ENCODE assay signal across 11 mouse cellular contexts in genomic region chrX:42398836-42399235, GRCm38 (mm10).
DNase-seq lines count a peak whose midpoint lies in the region; ATAC-seq and TF ChIP-seq lines count a peak whose summit lies in the region.
"Had no signal": no experiment of that assay in that cellular context is flagged by ENCODE, and none has a peak within 500 bp of the region (broad histone marks: within the 10 kb centered on the region; RNA-seq: fewer than 3 reads in every experiment).

No protein-coding gene starts in this region.

- peak; percentile 89 for DNase-seq in heart, adult 11 months
- no peak for DNase-seq in heart, postnatal 25 days (ENCODE audit: low spot score)
- no peak for DNase-seq in stomach, postnatal 0 days (ENCODE audit: low spot score)
- DNase-seq in frontal cortex, postnatal 36 days (ENCODE audit: low spot score in 2 of 2), result no peak
- DNase-seq: retina, postnatal 1 day had no signal

- H3K9me3 ChIP-seq in stomach, embryonic 14.5 days (ENCODE audit: control insufficient read depth, low read depth, low read length), result no peaks in the 10 kb centered on the region
- H3K9me3 ChIP-seq in stomach, postnatal 0 days (ENCODE audit: control insufficient read depth, low read length), result no peaks in the 10 kb centered on the region
- no peaks in the 10 kb centered on the region for H3K9me3 ChIP-seq in intestine, embryonic 16.5 days (ENCODE audit: control insufficient read depth, low read length)
- H3K9me3 ChIP-seq in stomach, embryonic 16.5 days (replicated peaks; ENCODE audit: control insufficient read depth, low read length), result no peaks in the 10 kb centered on the region
- H3K9me3 ChIP-seq in midbrain, embryonic 13.5 days, result no peaks in the 10 kb centered on the region

- no peak for TF ChIP-seq CTCF in stomach, postnatal 0 days (IDR thresholded peaks at IDR 0.05; ENCODE audit: low read depth)

- no peak overlapping the region for H3K9ac ChIP-seq in stomach, embryonic 14.5 days (replicated peaks; ENCODE audit: low read depth, low read length)
- H3K9ac ChIP-seq in stomach, postnatal 0 days (ENCODE audit: low read length), result no peak overlapping the region
- H3K9ac ChIP-seq in intestine, embryonic 16.5 days (ENCODE audit: low read depth, low read length), result no peak overlapping the region
- H3K9ac ChIP-seq in stomach, embryonic 16.5 days (ENCODE audit: low read length), result no peak overlapping the region
- H3K9ac ChIP-seq in midbrain, embryonic 13.5 days (replicated peaks), result no peak overlapping the region

- intact Hi-C loops in heart, postnatal 25 days (cut with DNase I), result no loop called here

- TF ChIP-seq EP300 in stomach, postnatal 0 days (optimal IDR thresholded peaks at IDR 0.05), result no peak

- H3K4me3 ChIP-seq in stomach, embryonic 14.5 days (ENCODE audit: low read depth, low read length), result no peak overlapping the region
- no peak overlapping the region for H3K4me3 ChIP-seq in stomach, postnatal 0 days (ENCODE audit: low read depth, low read length)
- H3K4me3 ChIP-seq in intestine, embryonic 16.5 days (ENCODE audit: low read length), result no peak overlapping the region
- no peak overlapping the region for H3K4me3 ChIP-seq in stomach, embryonic 16.5 days (replicated peaks; ENCODE audit: low read length)
- no peak overlapping the region for H3K4me3 ChIP-seq in midbrain, embryonic 13.5 days (replicated peaks)

- peak overlapping the region; percentile 52; the same call in 1 of the 2 replicates for H3K27ac ChIP-seq in stomach, embryonic 14.5 days (ENCODE audit: low read length)
- no peak overlapping the region for H3K27ac ChIP-seq in stomach, postnatal 0 days (replicated peaks)
- H3K27ac ChIP-seq in intestine, embryonic 16.5 days (ENCODE audit: low read length), result no peak overlapping the region
- H3K27ac ChIP-seq in stomach, embryonic 16.5 days (ENCODE audit: low read length), result no peak overlapping the region
- H3K27ac ChIP-seq in midbrain, embryonic 13.5 days, result no peak overlapping the region

- 41% methylated on average over 1 of the region's 1 CpGs for WGBS in stomach, embryonic 14.5 days
- 31% methylated on average over 1 of the region's 1 CpGs for WGBS in stomach, postnatal 0 days
- WGBS in intestine, embryonic 16.5 days, result 50% methylated on average over 1 of the region's 1 CpGs
- 22% methylated on average over 1 of the region's 1 CpGs for WGBS in stomach, embryonic 16.5 days
- WGBS in midbrain, embryonic 13.5 days, result 48% methylated on average over 1 of the region's 1 CpGs

- no peaks in the 10 kb centered on the region for H3K27me3 ChIP-seq in stomach, embryonic 14.5 days (ENCODE audit: control insufficient read depth, insufficient read depth, low read length)
- no peaks in the 10 kb centered on the region for H3K27me3 ChIP-seq in stomach, postnatal 0 days (ENCODE audit: control insufficient read depth, insufficient read depth, low read length)
- no peaks in the 10 kb centered on the region for H3K27me3 ChIP-seq in intestine, embryonic 16.5 days (replicated peaks; ENCODE audit: control insufficient read depth, insufficient read depth, low read length)
- H3K27me3 ChIP-seq in stomach, embryonic 16.5 days (ENCODE audit: control insufficient read depth, insufficient read depth, low read length), result no peaks in the 10 kb centered on the region
- no peaks in the 10 kb centered on the region for H3K27me3 ChIP-seq in midbrain, embryonic 13.5 days
- H3K27me3 ChIP-seq: CH12.LX had no signal

- no peaks in the 10 kb centered on the region for H3K4me1 ChIP-seq in stomach, embryonic 14.5 days (ENCODE audit: control insufficient read depth, insufficient read depth, low read length)
- H3K4me1 ChIP-seq in stomach, postnatal 0 days (replicated peaks; ENCODE audit: control insufficient read depth, insufficient read depth), result no peaks in the 10 kb centered on the region
- no peaks in the 10 kb centered on the region for H3K4me1 ChIP-seq in intestine, embryonic 16.5 days (ENCODE audit: control insufficient read depth, insufficient read depth, low read length)
- no peaks in the 10 kb centered on the region for H3K4me1 ChIP-seq in stomach, embryonic 16.5 days (ENCODE audit: control insufficient read depth, insufficient read depth, low read length)
- no peaks in the 10 kb centered on the region for H3K4me1 ChIP-seq in midbrain, embryonic 13.5 days (replicated peaks)

- peak; percentile 83; the same call in 1 of the 2 replicates for ATAC-seq in stomach, embryonic 14.5 days (ENCODE audit: insufficient number of reproducible peaks, insufficient read depth, low FRiP score, low read depth)
- no peak; the same call in 1 of the 2 replicates for ATAC-seq in stomach, postnatal 0 days (ENCODE audit: low FRiP score, low TSS enrichment)
- ATAC-seq in intestine, embryonic 16.5 days, result peak; percentile 80
- ATAC-seq in stomach, embryonic 16.5 days (ENCODE audit: insufficient read depth, low FRiP score), result peak; percentile 92
- ATAC-seq in midbrain, embryonic 13.5 days, result no peak
- ATAC-seq: forebrain, embryonic 16.5 days had no signal

- no peaks in the 10 kb centered on the region for H3K36me3 ChIP-seq in stomach, embryonic 14.5 days (ENCODE audit: control insufficient read depth, insufficient read depth, low read length)
- H3K36me3 ChIP-seq in stomach, postnatal 0 days (ENCODE audit: control insufficient read depth, insufficient read depth, low read length), result no peaks in the 10 kb centered on the region
- H3K36me3 ChIP-seq in intestine, embryonic 16.5 days (ENCODE audit: control insufficient read depth, insufficient read depth, low read length), result no peaks in the 10 kb centered on the region
- no peaks in the 10 kb centered on the region for H3K36me3 ChIP-seq in stomach, embryonic 16.5 days (ENCODE audit: control insufficient read depth, insufficient read depth, low read length)
- H3K36me3 ChIP-seq in midbrain, embryonic 13.5 days, result no peaks in the 10 kb centered on the region

- H3K4me2 ChIP-seq in stomach, embryonic 14.5 days (replicated peaks; ENCODE audit: low read depth, low read length), result no peak overlapping the region
- H3K4me2 ChIP-seq in stomach, postnatal 0 days (replicated peaks; ENCODE audit: low read depth), result no peak overlapping the region
- no peak overlapping the region for H3K4me2 ChIP-seq in intestine, embryonic 16.5 days (ENCODE audit: low read depth, low read length)
- H3K4me2 ChIP-seq in stomach, embryonic 16.5 days (ENCODE audit: low read depth, low read length), result no peak overlapping the region
- H3K4me2 ChIP-seq in midbrain, embryonic 13.5 days (replicated peaks), result no peak overlapping the region

Comparison
In these comparisons a context has a peak if more than half of its experiments do, and no peak if none do; other contexts are left out.
1. ATAC-seq: peak in stomach, embryonic 14.5 days (single experiment), intestine, embryonic 16.5 days (single experiment) and stomach, embryonic 16.5 days (single experiment); none in stomach, postnatal 0 days (single experiment) and midbrain, embryonic 13.5 days (single experiment).